Mouse (Mus musculus): Measurements from ENCODE around the gene Akr1a1.
"Not testable (repeated sequence)": the region's sequence is repeated elsewhere in the genome, so short reads cannot be mapped to it uniquely, and the experiment has no call there.

Akr1a1 gene

GRCm38 (mm10) chr4:116650924-116651796, at the start of gene Akr1a1:
Akr1a1 (minus strand) TSS chr4:116651680.
- ChIA-PET CTCF (interaction anchor here in 3 of 4 experiments (0.7 to 1.5 kb wide), 6 partner anchors 10 to 682 kb away, joined by 3 to 5 read pairs (median 3); no protein-coding TSS in a partner anchor), POLR2A (interaction anchor here (0.5 to 28.6 kb wide), 60 partner anchors 8 to 576 kb away, joined by 3 to 786 read pairs (median 5); partner anchors contain the start of genes Prdx1 (in 4 of the 4), Gpbp1l1 (in 3 of the 4), Nasp (in 3 of the 4) and Ccdc163 (in 2 of the 4))

GRCm38 (mm10) chr4:116700964-116701363, 49.5 kb upstream of the Akr1a1 start:
- POLR2A ChIA-PET: interaction anchor here (0.9 to 16.3 kb wide), 13 partner anchors 9 to 106 kb away, joined by 3 to 370 read pairs (median 3); partner anchors contain the start of genes Prdx1 (in 3 of the 4), Akr1a1 (in 1 of the 4), Mutyh (in 1 of the 4) and Nasp (in 1 of the 4)

GRCm38 (mm10) chr4:116698693-116699342, 47.3 kb upstream of the Akr1a1 start:
- ChIA-PET POLR2A (interaction anchor here (0.7 to 16.3 kb wide), 12 partner anchors 9 to 72 kb away, joined by 3 to 370 read pairs (median 8); partner anchors contain the start of genes Ccdc163 (in 3 of the 4), Mmachc (in 3 of the 4), Prdx1 (in 3 of the 4) and Tesk2 (in 1 of the 4)), CTCF (no interaction called here)

More at GRCm38 (mm10) chr4:116700964-116701363, 49.5 kb upstream of the Akr1a1 start:
- CTCF ChIA-PET: no interaction called here

- ChIA-PET CTCF (interaction anchor here in 1 of 4 experiments (0.6 kb wide), 1 partner anchor 70 kb away, joined by 9 read pairs; no protein-coding TSS in a partner anchor), POLR2A (interaction anchor here (0.6 to 10.0 kb wide), 20 partner anchors 7 to 109 kb away, joined by 3 to 132 read pairs (median 7); partner anchors contain the start of genes Prdx1 (in 4 of the 4), Ccdc163 (in 2 of the 4), Mmachc (in 2 of the 4) and Tesk2 (in 2 of the 4))
Observed at GRCm38 (mm10) chr4:116693785-116694184, 42.3 kb upstream of the Akr1a1 start.

GRCm38 (mm10) chr4:116692146-116692545, 40.7 kb upstream of the Akr1a1 start:
- ChIA-PET CTCF (interaction anchor here in 1 of 4 experiments (0.8 to 1.4 kb wide), 2 partner anchors 36 to 47 kb away, joined by 3 read pairs; no protein-coding TSS in a partner anchor), POLR2A (interaction anchor here (0.6 to 10.0 kb wide), 22 partner anchors 6 to 294 kb away, joined by 3 to 98 read pairs (median 5); partner anchors contain the start of genes Ccdc163 (in 3 of the 4), Mmachc (in 3 of the 4), Akr1a1 (in 1 of the 4) and Prdx1 (in 1 of the 4))

- CTCF ChIA-PET: no interaction called here
- POLR2A ChIA-PET: interaction anchor here (0.6 to 8.3 kb wide), 21 partner anchors 7 to 493 kb away, joined by 3 to 370 read pairs (median 9); partner anchors contain the start of genes Ccdc163 (in 2 of the 4), Mmachc (in 2 of the 4), Akr1a1 (in 1 of the 4) and Kif2c (in 1 of the 4)
Observed at GRCm38 (mm10) chr4:116689309-116689876, 37.9 kb upstream of the Akr1a1 start.

GRCm38 (mm10) chr4:116687041-116687440, 35.6 kb upstream of the Akr1a1 start:
- POLR2A ChIA-PET: interaction anchor here (0.5 to 8.3 kb wide), 69 partner anchors 7 to 612 kb away, joined by 3 to 370 read pairs (median 7); partner anchors contain the start of genes Ccdc163 (in 3 of the 4), Mmachc (in 3 of the 4), Nasp (in 3 of the 4) and Tesk2 (in 3 of the 4)
- CTCF ChIA-PET: interaction anchor here in 2 of 4 experiments (0.6 to 1.6 kb wide), 3 partner anchors 17 to 639 kb away, joined by 3 to 4 read pairs (median 4); no protein-coding TSS in a partner anchor

- ChIA-PET POLR2A (interaction anchor here (0.5 to 8.3 kb wide), 184 partner anchors 9 to 866 kb away, joined by 3 to 370 read pairs (median 5); partner anchors contain the start of genes Tesk2 (in 4 of the 4), Akr1a1 (in 3 of the 4), Ccdc163 (in 3 of the 4) and Gpbp1l1 (in 3 of the 4)), CTCF (interaction anchor here in 3 of 4 experiments (0.6 to 2.8 kb wide), 12 partner anchors 9 to 436 kb away, joined by 3 to 12 read pairs (median 4); partner anchors contain the start of genes Ccdc163 (in 1 of the 3) and Mmachc (in 1 of the 3))
Observed at GRCm38 (mm10) chr4:116685402-116686061, 34.1 kb upstream of the Akr1a1 start, which contains the start of gene Prdx1. Prdx1 (plus strand) TSS chr4:116685544.

GRCm38 (mm10) chr4:116684665-116685064, 33.2 kb upstream of the Akr1a1 start:
- CTCF ChIA-PET: interaction anchor here in 3 of 4 experiments (0.6 to 2.8 kb wide), 5 partner anchors 12 to 915 kb away, joined by 3 to 12 read pairs (median 5); partner anchors contain the start of genes Ccdc163 (in 1 of the 3) and Mmachc (in 1 of the 3)
- POLR2A ChIA-PET: interaction anchor here (0.6 to 8.3 kb wide), 93 partner anchors 8 to 1152 kb away, joined by 3 to 370 read pairs (median 6); partner anchors contain the start of genes Akr1a1 (in 3 of the 4), Ccdc163 (in 3 of the 4), Gpbp1l1 (in 3 of the 4) and Mmachc (in 3 of the 4)

GRCm38 (mm10) chr4:116683957-116684356, 32.5 kb upstream of the Akr1a1 start:
- ChIA-PET CTCF (interaction anchor here in 1 of 4 experiments (0.6 to 2.8 kb wide), 3 partner anchors 12 to 135 kb away, joined by 3 to 12 read pairs (median 3); partner anchors contain the start of genes Ccdc163 and Mmachc), POLR2A (interaction anchor here (0.6 to 8.3 kb wide), 51 partner anchors 10 to 463 kb away, joined by 3 to 370 read pairs (median 13); partner anchors contain the start of genes Akr1a1 (in 3 of the 4), Ccdc163 (in 3 of the 4), Mmachc (in 3 of the 4) and Gpbp1l1 (in 2 of the 4))

- CTCF ChIA-PET: interaction anchor here in 2 of 4 experiments (0.6 to 0.7 kb wide), 2 partner anchors 23 to 152 kb away, joined by 3 to 6 read pairs; no protein-coding TSS in a partner anchor
- POLR2A ChIA-PET: interaction anchor here in 2 of 4 experiments (0.6 to 2.1 kb wide), 8 partner anchors 11 to 416 kb away, joined by 3 to 6 read pairs (median 3); partner anchors contain the start of gene Akr1a1 (in 1 of the 2)
Observed at GRCm38 (mm10) chr4:116680521-116680920, 29.0 kb upstream of the Akr1a1 start.

GRCm38 (mm10) chr4:116679141-116679540, 27.7 kb upstream of the Akr1a1 start:
- ChIA-PET POLR2A (interaction anchor here (0.5 to 2.1 kb wide), 15 partner anchors 9 to 121 kb away, joined by 3 to 9 read pairs (median 4); partner anchors contain the start of genes Ccdc163 (in 2 of the 4), Mmachc (in 2 of the 4) and Akr1a1 (in 1 of the 4)), CTCF (no interaction called here)

- CTCF ChIA-PET: no interaction called here
- POLR2A ChIA-PET: interaction anchor here in 3 of 4 experiments (0.6 to 2.4 kb wide), 7 partner anchors 9 to 43 kb away, joined by 3 to 26 read pairs (median 5); partner anchors contain the start of genes Prdx1 (in 2 of the 3), Akr1a1 (in 1 of the 3), Ccdc163 (in 1 of the 3) and Mmachc (in 1 of the 3)
Observed at GRCm38 (mm10) chr4:116677808-116678207, 26.3 kb upstream of the Akr1a1 start.

- CTCF ChIA-PET: interaction anchor here in 1 of 4 experiments (1.0 kb wide), 1 partner anchor 15 kb away, joined by 3 read pairs; no protein-coding TSS in a partner anchor
- POLR2A ChIA-PET: interaction anchor here in 3 of 4 experiments (0.7 to 2.4 kb wide), 6 partner anchors 9 to 588 kb away, joined by 3 to 26 read pairs (median 4); partner anchors contain the start of genes Prdx1 (in 3 of the 3) and Nasp (in 1 of the 3)
Observed at GRCm38 (mm10) chr4:116676027-116676426, 24.5 kb upstream of the Akr1a1 start.

- POLR2A ChIA-PET: interaction anchor here in 2 of 4 experiments (0.5 to 6.2 kb wide), 9 partner anchors 9 to 49 kb away, joined by 3 to 73 read pairs (median 5); partner anchors contain the start of gene Prdx1 (in 2 of the 2)
- CTCF ChIA-PET: not testable (repeated sequence)
Observed at GRCm38 (mm10) chr4:116674761-116675160, 23.3 kb upstream of the Akr1a1 start.

Measured in embryonic stem cell, embryonic (primary cell).